Mouse (Mus musculus) macrophage (primary cell): ENCODE data around the gene Acpp. TPM values are rescaled to one million over a fixed set of nuclear protein-coding genes. Genes with fewer than 3 reads are reported as not detected.

Experiments
- H3K27ac ChIP-seq: fragments of 350-480 bp; formaldehyde crosslinking; 2 replicates; pipeline ENCODE4 v1.9.0; 2021
- H3K36me3 ChIP-seq: fragments of 350-480 bp; formaldehyde crosslinking; 2 replicates; pipeline ENCODE4 v1.9.0; 2021; ENCODE audit errors: inconsistent target
- H3K4me3 ChIP-seq: fragments of 350-480 bp; formaldehyde crosslinking; 2 replicates; pipeline ENCODE4 v1.9.0; 2021; ENCODE audit errors: inconsistent target
- H3K79me2 ChIP-seq: fragments of 350-480 bp; formaldehyde crosslinking; 2 replicates; pipeline ENCODE4 v1.9.0; 2021; ENCODE audit errors: inconsistent target
- WGBS: methylation state at CpG from one replicate; pipeline ENCODE4 v1.1.7; 2026; ENCODE audit warnings: inconsistent platforms; ENCODE audit not compliant: missing documents; 5-methylcytosine and 5-hydroxymethylcytosine counted together
- polyA plus RNA-seq: library from polyadenylated mRNA; stranded (reverse); fragments of 250-400 nt; gene quantifications from 3 replicates; pipeline ENCODE4 v1.2.4, GENCODE M21; 2018; ENCODE audit warnings: inconsistent platforms

Gene Acpp
- polyA plus RNA-seq, 1 experiment from 2014 or later, result 2.0 TPM

DNA sequence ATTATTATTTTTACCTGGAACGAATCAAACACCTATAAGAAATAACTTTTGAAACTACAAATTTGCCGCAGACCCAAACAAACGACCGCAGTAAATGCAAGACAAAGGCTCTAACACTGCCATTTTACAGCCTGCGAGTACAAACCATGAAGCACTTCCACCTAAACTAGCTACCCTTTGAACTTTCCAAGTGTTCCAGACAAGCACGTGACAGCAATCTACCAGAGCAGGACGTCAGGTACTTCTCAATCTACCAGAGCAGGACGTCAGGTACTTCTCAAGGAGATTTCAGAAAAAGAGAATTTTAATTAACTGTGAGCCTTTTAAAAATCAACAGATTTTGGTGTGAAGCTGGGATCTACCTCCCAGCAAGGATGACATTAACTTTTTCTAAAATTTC lies 86.4 kb downstream of the Acpp start:
- 95% methylated on average over 8 of the region's 8 CpGs for WGBS
- Histone ChIP-seq H3K4me3 (no peak overlapping the region), H3K27ac (no peak overlapping the region), H3K36me3 (no peaks in the 10 kb centered on the region), H3K79me2 (peaks cover 100% of the 10 kb centered on the region)

DNA sequence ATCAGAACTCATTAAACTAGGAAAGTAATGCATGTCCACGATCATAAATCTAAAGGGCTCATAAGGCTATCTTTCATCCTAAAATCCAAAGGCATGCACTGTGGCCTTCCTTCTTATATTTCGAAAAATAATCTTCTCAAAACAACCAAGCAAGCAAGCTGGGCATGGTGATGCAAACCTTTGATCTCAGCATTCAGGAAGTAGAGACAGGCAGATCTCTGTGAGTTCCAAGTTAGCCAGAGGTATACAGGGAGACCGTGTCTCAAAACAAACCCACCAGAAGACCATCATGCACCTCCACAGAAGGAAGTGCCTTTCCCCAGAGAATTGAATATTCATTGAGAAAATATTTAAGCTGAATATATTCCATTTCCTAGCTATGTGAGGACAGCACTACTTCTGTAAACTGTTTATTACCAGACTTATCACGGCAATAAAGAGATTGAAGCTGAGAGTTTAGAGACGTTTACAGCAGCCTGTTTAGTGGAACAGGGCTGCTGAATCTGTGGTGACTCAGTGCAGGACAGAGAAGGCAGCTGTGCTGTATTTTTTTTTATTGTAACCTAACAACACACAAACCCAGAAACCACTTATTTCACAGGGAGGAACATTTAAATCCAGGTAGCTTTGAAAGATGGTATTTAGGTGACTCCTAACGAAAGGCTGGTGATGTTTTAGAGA lies 90.1 kb downstream of the Acpp start:
- 76% methylated on average over 5 of the region's 6 CpGs for WGBS
- peaks cover 100% of the 10 kb centered on the region for H3K79me2 ChIP-seq
- no peak overlapping the region for H3K4me3 ChIP-seq
- H3K27ac ChIP-seq, result no peak overlapping the region
- H3K36me3 ChIP-seq, result peaks cover 9% of the 10 kb centered on the region; the same call in 1 of the 2 replicates

DNA sequence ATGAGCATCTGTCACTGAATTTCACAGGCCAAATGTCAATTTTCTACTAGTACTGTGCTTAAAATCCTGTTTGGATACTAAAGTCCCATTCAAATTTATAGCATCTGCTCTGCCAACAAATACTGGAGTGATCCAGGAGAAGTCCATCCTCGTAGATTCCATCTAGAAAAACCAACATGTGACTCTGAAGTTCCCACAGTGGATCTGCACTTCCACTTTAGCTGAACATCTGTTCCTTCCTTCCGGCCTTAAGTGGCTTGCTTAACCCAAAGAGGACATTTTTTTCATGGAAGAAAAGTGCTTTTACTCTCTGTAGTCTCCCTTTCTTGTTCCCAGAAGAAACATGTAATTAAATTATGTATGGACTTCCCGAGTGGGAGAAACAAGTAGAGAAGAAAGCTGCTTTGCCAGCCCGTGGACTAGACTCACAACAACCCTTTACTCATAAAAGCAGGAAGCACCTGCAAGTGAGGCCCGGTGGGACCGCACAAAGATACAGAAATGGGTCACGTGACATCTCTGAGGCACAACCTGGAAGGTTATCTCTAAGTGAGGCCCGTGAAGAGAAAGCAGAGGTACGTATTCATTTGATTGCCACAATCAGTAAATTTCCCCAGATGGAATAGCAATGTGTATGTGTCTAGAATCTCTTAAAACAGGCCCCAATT lies 93.6 kb downstream of the Acpp start:
- WGBS, result 17% methylated on average over 8 of the region's 9 CpGs
- H3K27ac ChIP-seq, result peak overlapping the region; percentile 27; the same call in 1 of the 2 replicates

DNA sequence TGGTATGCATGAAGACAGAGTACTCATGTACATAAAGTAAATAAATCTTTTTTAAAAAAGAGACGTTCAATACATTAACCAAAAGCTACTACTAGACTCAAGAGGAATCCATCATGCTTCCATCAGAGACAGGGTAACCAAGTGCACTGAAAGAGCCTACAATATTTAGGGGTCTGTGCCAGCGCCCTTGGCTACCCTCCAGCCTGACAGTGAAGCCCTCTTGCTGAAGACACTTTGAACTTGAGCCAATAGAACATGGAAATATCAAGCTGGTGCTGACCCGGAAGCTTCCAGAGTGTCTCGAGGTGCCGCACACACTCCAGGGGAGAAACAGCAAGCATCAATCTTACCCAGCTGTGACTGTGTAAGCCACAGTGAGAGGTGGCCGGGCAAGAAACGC lies 97.4 kb downstream of the Acpp start:
- 98% methylated on average over 7 of the region's 7 CpGs for WGBS
- H3K36me3 ChIP-seq, result peaks cover 54% of the 10 kb centered on the region
- H3K4me3 ChIP-seq, result no peak overlapping the region
- no peak overlapping the region for H3K27ac ChIP-seq
- peaks cover 100% of the 10 kb centered on the region for H3K79me2 ChIP-seq

More for the DNA sequence above, 93.6 kb downstream of the Acpp start:
- no peak overlapping the region for H3K4me3 ChIP-seq
- H3K36me3 ChIP-seq, result peaks cover 18% of the 10 kb centered on the region; the same call in 1 of the 2 replicates
- peaks cover 100% of the 10 kb centered on the region for H3K79me2 ChIP-seq

DNA sequence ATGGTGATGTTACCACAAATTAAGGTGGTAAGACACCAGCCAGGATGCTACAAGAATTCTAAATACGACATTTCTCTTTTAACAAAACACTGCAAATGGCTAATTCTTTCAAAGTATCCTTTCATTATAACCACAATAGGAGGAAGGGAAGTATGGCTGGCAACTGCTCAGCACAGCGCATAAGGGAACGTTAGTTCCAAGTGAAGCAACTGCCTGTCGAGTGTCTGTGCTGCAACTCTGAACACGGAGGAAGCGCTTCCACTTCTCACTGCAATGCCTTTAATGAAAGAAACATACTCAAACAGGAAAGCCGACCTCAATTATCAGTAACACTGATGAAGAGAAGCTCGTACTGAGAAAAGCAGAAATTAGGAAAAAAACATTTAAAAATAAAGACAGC lies 98.5 kb downstream of the Acpp start:
- peaks cover 58% of the 10 kb centered on the region for H3K36me3 ChIP-seq
- H3K27ac ChIP-seq, result no peak overlapping the region
- H3K4me3 ChIP-seq, result no peak overlapping the region
- WGBS, result 49% methylated on average over 8 of the region's 8 CpGs
- peaks cover 96% of the 10 kb centered on the region for H3K79me2 ChIP-seq

Other genes with a start within 250 kb of the Acpp start
- gene Ackr4, start 210.8 kb downstream of the Acpp start, polyA plus RNA-seq, result not detected in 3 replicates
- gene Dnajc13, start 74.8 kb downstream of the Acpp start, polyA plus RNA-seq, result 52.3 to 82.4 TPM (median 64.2 TPM) in 3 replicates
- gene Cpne4, start 209.5 kb upstream of the Acpp start, polyA plus RNA-seq, result not detected in 3 replicates